Mouse (Mus musculus) hindlimb bud, embryonic 11.5 days (tissue): ENCODE data around the gene Ccnf.

Source experiments
- DNase-seq: peaks from one replicate; pipeline ENCODE4 v3.0.0-alpha.2; 2012; ENCODE audit warnings: low read depth, low spot score; ENCODE audit errors: extremely low spot score

Ccnf gene

GRCm38 (mm10) chr17:24251320-24252069 lies at the start of gene Ccnf:
Gene Ccnf (minus strand): TSS chr17:24251484.
- peak; percentile 90 for DNase-seq

- DNase-seq = no peak
Observed at GRCm38 (mm10) chr17:24300651-24301050, 49.4 kb upstream of the Ccnf start.

GRCm38 (mm10) chr17:24289338-24289737 lies 38.1 kb upstream of the Ccnf start:
- no peak for DNase-seq

GRCm38 (mm10) chr17:24288477-24288876 lies 37.2 kb upstream of the Ccnf start:
- DNase-seq = no peak

GRCm38 (mm10) chr17:24285680-24286079 lies 34.4 kb upstream of the Ccnf start:
- DNase-seq = no peak

- no peak for DNase-seq
Observed at GRCm38 (mm10) chr17:24283266-24283818, 32.1 kb upstream of the Ccnf start.

GRCm38 (mm10) chr17:24282637-24283036 lies 31.4 kb upstream of the Ccnf start:
- no peak for DNase-seq

- no peak for DNase-seq
Observed at GRCm38 (mm10) chr17:24279907-24280306, 28.6 kb upstream of the Ccnf start.

- DNase-seq = no peak
Observed at GRCm38 (mm10) chr17:24267133-24267532, 15.8 kb upstream of the Ccnf start.

GRCm38 (mm10) chr17:24264766-24265165 lies 13.5 kb upstream of the Ccnf start:
- DNase-seq = no peak

GRCm38 (mm10) chr17:24260516-24260915 lies 9.2 kb upstream of the Ccnf start:
- DNase-seq = no peak

- DNase-seq = no peak
Observed at GRCm38 (mm10) chr17:24259702-24260101, 8.4 kb upstream of the Ccnf start.

- no peak for DNase-seq
Observed at GRCm38 (mm10) chr17:24258981-24259380, 7.7 kb upstream of the Ccnf start.

GRCm38 (mm10) chr17:24252329-24252728 lies 1.0 kb upstream of the Ccnf start:
- no peak for DNase-seq

GRCm38 (mm10) chr17:24250988-24251319 lies 330 bp downstream of the Ccnf start:
- no peak for DNase-seq

- no peak for DNase-seq
Observed at GRCm38 (mm10) chr17:24248641-24249040, 2.6 kb downstream of the Ccnf start.

- DNase-seq = no peak
Observed at GRCm38 (mm10) chr17:24244061-24244460, 7.2 kb downstream of the Ccnf start.

- DNase-seq = no peak
Observed at GRCm38 (mm10) chr17:24243311-24243969, 7.8 kb downstream of the Ccnf start.

- DNase-seq = no peak
Observed at GRCm38 (mm10) chr17:24236921-24237320, 14.4 kb downstream of the Ccnf start.

- DNase-seq = no peak
Observed at GRCm38 (mm10) chr17:24236479-24236878, 14.8 kb downstream of the Ccnf start.

- DNase-seq = no peak
Observed at GRCm38 (mm10) chr17:24227941-24228340, 23.3 kb downstream of the Ccnf start.

- DNase-seq = no peak
Observed at GRCm38 (mm10) chr17:24226721-24227120, 24.6 kb downstream of the Ccnf start.
